ENCODE assay signal across 21 mouse cellular contexts in genomic region chr16:97297140-97297539, GRCm38 (mm10). TPM values are rescaled to one million over a fixed set of nuclear protein-coding genes. Genes with fewer than 3 reads are reported as not detected.
"Had no signal": no experiment of that assay in that cellular context is flagged by ENCODE, and none has a peak within 500 bp of the region (broad histone marks: within the 10 kb centered on the region; RNA-seq: fewer than 3 reads in every experiment).

No protein-coding gene starts in this region.

- DNase-seq: lung, adult 18-20 months; lung, embryonic 14.5 days; lung, postnatal 10 days; lung, postnatal 4 days; midbrain, embryonic 14.5 days; retina, postnatal 1 day; right cerebral cortex, adult 18-20 months; right cerebral cortex, postnatal 25 days; right cerebral cortex, postnatal 4 days; spleen, adult 18-20 months; thymus, adult 2 months; thymus, postnatal 25 days; thymus, postnatal 4 days had no signal

- H3K9me3 ChIP-seq: midbrain, embryonic 10.5 days; midbrain, embryonic 12.5 days; neural tube, embryonic 13.5 days; neural tube, embryonic 15.5 days had no signal

- H3K27me3 ChIP-seq: midbrain, embryonic 12.5 days; neural tube, embryonic 13.5 days; neural tube, embryonic 15.5 days had no signal

- H3K4me3 ChIP-seq: midbrain, embryonic 10.5 days; midbrain, embryonic 12.5 days; myocyte; neural tube, embryonic 13.5 days; neural tube, embryonic 15.5 days had no signal

- H3K4me2 ChIP-seq: lung, embryonic 14.5 days; midbrain, embryonic 12.5 days; neural tube, embryonic 13.5 days; neural tube, embryonic 15.5 days had no signal

- H3K27ac ChIP-seq: midbrain, embryonic 10.5 days; midbrain, embryonic 12.5 days; neural tube, embryonic 13.5 days; neural tube, embryonic 15.5 days had no signal

- H3K9ac ChIP-seq: lung, embryonic 14.5 days; midbrain, embryonic 12.5 days; neural tube, embryonic 13.5 days; neural tube, embryonic 15.5 days had no signal

- H3K36me3 ChIP-seq: midbrain, embryonic 10.5 days; midbrain, embryonic 12.5 days; neural tube, embryonic 13.5 days; neural tube, embryonic 15.5 days had no signal

- ATAC-seq: midbrain, embryonic 16.5 days had no signal

RNA-seq across cellular contexts. Expression of gene Bace2, which starts 59.4 kb away (rescaled TPM):
- total RNA-seq: megakaryocyte, adult 5-6 weeks; megakaryocyte-erythroid progenitor cell, adult 5-6 weeks had no signal
